Mouse (Mus musculus): Measurements from ENCODE around the gene Nim1k. TPM values are rescaled to one million over a fixed set of nuclear protein-coding genes. Genes with fewer than 3 reads are reported as not detected.
"Not testable (repeated sequence)": the region's sequence is repeated elsewhere in the genome, so short reads cannot be mapped to it uniquely, and the experiment has no call there.

The Nim1k gene
- polyA plus RNA-seq, 1 experiment from 2014 or later = 3.6 TPM

DNA sequence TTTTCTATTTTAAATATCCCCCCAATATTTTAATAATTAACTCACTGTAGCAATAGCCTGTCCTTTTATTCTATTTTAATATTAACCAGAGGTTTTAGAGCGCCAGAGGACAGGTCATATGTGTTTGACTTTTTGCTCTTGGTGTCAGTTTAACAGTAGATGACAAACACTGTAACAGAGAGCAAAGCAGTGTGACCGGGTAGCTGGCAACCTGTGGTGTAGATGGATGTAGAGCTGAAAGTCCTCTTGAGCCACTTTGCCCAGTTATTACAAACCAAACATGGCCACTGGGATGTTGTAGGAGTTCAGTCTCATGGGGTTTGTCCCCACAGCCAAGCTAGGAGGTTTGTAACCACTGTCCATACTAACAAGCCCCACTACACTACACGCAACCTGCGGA lies 57.2 kb downstream of the Nim1k start:
- Histone ChIP-seq H3K4me3 (no peak overlapping the region), H3K4me1 (replicated peaks) (peaks cover 48% of the 10 kb centered on the region), H3K9ac (no peak overlapping the region), H3K27me3 (no peaks in the 10 kb centered on the region), H3K36me3 (peaks cover 48% of the 10 kb centered on the region), H3K4me2 (no peak overlapping the region), H3K27ac (replicated peaks) (no peak overlapping the region), H3K9me3 (no peaks in the 10 kb centered on the region)
- no peak for ATAC-seq (ENCODE audit: low read depth)
- 95% methylated on average over 4 of the region's 4 CpGs for WGBS

- no peak overlapping the region for H3K27ac ChIP-seq (replicated peaks)
- no peak for ATAC-seq (ENCODE audit: low read depth)
- WGBS = 78% methylated on average over 1 of the region's 1 CpGs
- peaks cover 68% of the 10 kb centered on the region for H3K4me1 ChIP-seq (replicated peaks)
- no peaks in the 10 kb centered on the region for H3K27me3 ChIP-seq
- no peak overlapping the region for H3K9ac ChIP-seq
- no peak overlapping the region for H3K4me2 ChIP-seq
- peaks cover 32% of the 10 kb centered on the region for H3K36me3 ChIP-seq
- H3K4me3 ChIP-seq = no peak overlapping the region
- no peaks in the 10 kb centered on the region for H3K9me3 ChIP-seq
These were observed 59.2 kb downstream of the Nim1k start for GRCm38 (mm10) chr13:119696496-119696895.

DNA sequence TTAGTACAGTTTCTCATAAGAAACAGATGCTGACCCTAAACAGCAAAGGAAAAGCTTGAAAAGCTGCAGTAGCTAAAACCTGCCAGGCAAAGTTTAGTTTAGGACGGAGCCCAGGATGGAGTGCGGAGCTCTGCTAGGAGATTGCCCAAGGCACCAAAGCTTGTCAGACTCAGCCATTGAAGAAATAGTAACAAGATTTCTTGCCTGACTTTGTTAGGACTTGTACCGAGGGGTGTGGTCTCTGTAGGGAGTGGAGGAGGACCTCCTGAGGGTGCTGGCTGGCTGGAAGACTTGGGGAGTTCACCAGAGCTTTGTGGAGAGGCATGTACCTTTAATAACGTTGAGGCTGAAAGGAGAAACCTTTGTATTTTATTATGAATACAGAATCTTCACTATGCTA lies 60.0 kb downstream of the Nim1k start:
- H3K4me3 ChIP-seq = no peak overlapping the region
- ATAC-seq (ENCODE audit: low read depth) = no peak
- H3K27me3 ChIP-seq = no peaks in the 10 kb centered on the region
- peaks cover 27% of the 10 kb centered on the region for H3K36me3 ChIP-seq
- no peak overlapping the region for H3K27ac ChIP-seq (replicated peaks)
- WGBS = 64% methylated on average over 4 of the region's 4 CpGs
- peak overlapping the region; percentile 22; the same call in 1 of the 2 replicates for H3K4me2 ChIP-seq
- no peak overlapping the region for H3K9ac ChIP-seq
- no peaks in the 10 kb centered on the region for H3K9me3 ChIP-seq
- peaks cover 73% of the 10 kb centered on the region for H3K4me1 ChIP-seq (replicated peaks)

GRCm38 (mm10) chr13:119691958-119692357 lies 63.7 kb downstream of the Nim1k start:
- H3K36me3 ChIP-seq; H3K27ac ChIP-seq (replicated peaks); ATAC-seq (ENCODE audit: low read depth); H3K27me3 ChIP-seq; H3K9me3 ChIP-seq: not testable (repeated sequence)
- Histone ChIP-seq H3K4me2 (peak overlapping the region; percentile 91), H3K4me3 (peak overlapping the region; percentile 96), H3K4me1 (replicated peaks) (peaks cover 70% of the 10 kb centered on the region), H3K9ac (peak overlapping the region; percentile 98; the same call in 1 of the 2 replicates)
- WGBS = 68% methylated on average over 3 of the region's 3 CpGs

- 1% methylated on average over 7 of the region's 7 CpGs for WGBS
- 0 out of 2 replicates have a peak, but pooled peaks cover 7% of the 10 kb centered on the region for H3K36me3 ChIP-seq
- no peak; the same call in 1 of the 2 replicates for ATAC-seq (ENCODE audit: low read depth)
- H3K4me3 ChIP-seq = peak overlapping the region; percentile 96
- H3K9ac ChIP-seq = peak overlapping the region; percentile 98
- peak overlapping the region; percentile 91 for H3K4me2 ChIP-seq
- H3K4me1 ChIP-seq (replicated peaks) = peaks cover 61% of the 10 kb centered on the region
- peak overlapping the region; percentile 99 for H3K27ac ChIP-seq (replicated peaks)
- H3K27me3 ChIP-seq = no peaks in the 10 kb centered on the region
- H3K9me3 ChIP-seq = no peaks in the 10 kb centered on the region
These were observed 64.6 kb downstream of the Nim1k start for GRCm38 (mm10) chr13:119690876-119691620.

- peak within 1 kb of the TSS; percentile 96 for H3K4me3 ChIP-seq
- peak within 1 kb of the TSS; percentile 98 for H3K9ac ChIP-seq
- peak within 1 kb of the TSS; percentile 91 for H3K4me2 ChIP-seq
- under 1% methylated on average over 58 of the region's 59 CpGs for WGBS
- peak; percentile 99 for ATAC-seq (ENCODE audit: low read depth)
- no peaks in the 10 kb centered on the region for H3K9me3 ChIP-seq
- H3K27ac ChIP-seq (replicated peaks) = peak within 1 kb of the TSS; percentile 99
- 0 out of 2 replicates have a peak, but pooled peaks cover 7% of the 10 kb centered on the region for H3K36me3 ChIP-seq
- H3K4me1 ChIP-seq (replicated peaks) = peaks cover 54% of the 10 kb centered on the region
- no peaks in the 10 kb centered on the region for H3K27me3 ChIP-seq
These were observed 65.5 kb downstream of the Nim1k start, which contains the start of gene Hmgcs1 for GRCm38 (mm10) chr13:119690039-119690728. Gene Hmgcs1, plus strand, starts transcription at chr13:119690379.

DNA sequence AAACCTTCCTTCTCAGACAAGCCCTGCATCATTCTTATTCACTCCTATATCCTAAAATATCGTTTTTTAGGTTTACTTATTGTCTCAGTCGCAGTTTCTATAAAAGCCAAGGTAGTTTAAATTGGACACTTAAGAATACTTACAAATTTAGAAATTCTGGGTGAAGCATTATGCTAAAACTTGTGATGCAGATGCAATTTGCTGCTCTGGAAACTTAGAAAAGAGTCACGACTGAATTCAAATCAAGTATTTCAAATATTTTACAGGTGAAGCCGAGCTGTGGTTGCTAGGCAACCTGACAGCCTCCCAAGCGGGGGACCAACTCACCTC lies 66.0 kb downstream of the Nim1k start:
- peak overlapping the region; percentile 91 for H3K4me2 ChIP-seq
- H3K27me3 ChIP-seq = no peaks in the 10 kb centered on the region
- no peak for ATAC-seq (ENCODE audit: low read depth)
- WGBS = 8% methylated on average over 5 of the region's 5 CpGs
- H3K9ac ChIP-seq = peak overlapping the region; percentile 56; the same call in 1 of the 2 replicates
- H3K27ac ChIP-seq (replicated peaks) = peak overlapping the region; percentile 85
- peaks cover 50% of the 10 kb centered on the region for H3K4me1 ChIP-seq (replicated peaks)
- 0 out of 2 replicates have a peak, but pooled peaks cover 4% of the 10 kb centered on the region for H3K36me3 ChIP-seq
- no peaks in the 10 kb centered on the region for H3K9me3 ChIP-seq
- H3K4me3 ChIP-seq = peak overlapping the region; percentile 96

DNA sequence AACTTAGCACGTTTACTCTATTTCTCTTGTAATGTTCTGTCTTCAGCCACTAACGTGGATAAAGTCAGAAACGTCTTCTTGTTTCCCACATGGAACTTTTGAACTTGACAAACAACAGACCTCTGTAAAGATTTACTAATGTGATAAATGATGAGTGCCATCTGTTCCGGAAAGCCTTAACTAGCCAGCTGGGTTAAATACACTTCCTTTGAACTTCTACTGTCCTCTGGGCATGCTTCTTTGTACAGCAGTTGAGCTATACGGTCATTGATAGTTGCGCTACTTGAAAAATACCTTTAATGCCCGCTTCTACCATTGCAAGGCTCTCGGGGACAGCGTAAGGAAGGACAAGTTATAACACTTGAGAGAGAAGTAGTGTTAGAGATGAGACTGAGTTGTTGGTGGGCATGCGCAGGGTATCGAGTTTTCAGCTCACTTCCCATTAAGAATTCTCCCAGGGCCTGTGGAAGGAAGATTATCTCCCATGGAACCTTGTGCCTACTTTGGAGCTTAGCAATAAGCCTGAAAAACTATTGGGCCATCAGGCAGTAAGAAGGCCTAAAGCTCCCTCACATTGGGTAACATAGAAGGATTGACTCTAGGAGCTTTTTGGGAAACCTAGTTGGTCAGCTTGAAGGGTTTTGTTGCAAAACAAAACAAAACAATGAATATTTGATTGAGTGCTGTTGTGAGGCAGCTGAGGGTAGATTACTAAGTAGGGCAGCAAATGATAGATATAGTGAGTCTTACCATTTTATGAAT lies 71.1 kb downstream of the Nim1k start:
- no peak for ATAC-seq (ENCODE audit: low read depth)
- 69% methylated on average over 11 of the region's 11 CpGs for WGBS

GRCm38 (mm10) chr13:119681161-119681560 lies 74.5 kb downstream of the Nim1k start:
- ATAC-seq (ENCODE audit: low read depth) = no peak
- Histone ChIP-seq H3K4me1 (replicated peaks) (no peaks in the 10 kb centered on the region; the same call in 1 of the 2 replicates), H3K4me3 (no peak overlapping the region), H3K4me2 (no peak overlapping the region), H3K36me3 (no peaks in the 10 kb centered on the region), H3K9ac (no peak overlapping the region), H3K9me3 (no peaks in the 10 kb centered on the region), H3K27me3 (no peaks in the 10 kb centered on the region), H3K27ac (replicated peaks) (no peak overlapping the region)
- 83% methylated on average over 3 of the region's 3 CpGs for WGBS

More for the DNA sequence above, 71.1 kb downstream of the Nim1k start:
- no peak overlapping the region for H3K9ac ChIP-seq
- H3K9me3 ChIP-seq = no peaks in the 10 kb centered on the region
- no peak overlapping the region for H3K4me3 ChIP-seq
- no peak overlapping the region for H3K4me2 ChIP-seq
- H3K27ac ChIP-seq (replicated peaks) = no peak overlapping the region
- peaks cover 13% of the 10 kb centered on the region for H3K4me1 ChIP-seq (replicated peaks)
- H3K27me3 ChIP-seq = no peaks in the 10 kb centered on the region
- H3K36me3 ChIP-seq = no peaks in the 10 kb centered on the region

DNA sequence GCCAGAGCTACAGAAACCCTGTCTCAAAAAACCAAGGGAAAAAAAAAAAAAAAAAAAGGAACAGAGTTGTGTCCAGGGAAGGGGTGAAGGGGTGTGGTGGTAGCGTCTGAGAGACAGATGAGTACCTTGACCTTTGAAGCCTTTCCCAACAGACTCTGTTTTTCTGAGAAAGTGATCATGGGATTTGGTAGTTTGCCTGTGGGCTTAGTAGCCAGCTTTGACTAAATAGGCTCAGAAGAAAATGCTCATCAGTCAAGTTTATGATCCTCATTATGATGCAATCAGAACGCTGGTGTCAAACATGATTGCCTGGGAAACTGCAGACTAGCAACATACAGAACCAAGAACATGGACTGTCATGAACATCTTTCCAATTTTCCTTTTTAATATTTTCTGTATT lies 76.0 kb downstream of the Nim1k start:
- no peak overlapping the region for H3K4me3 ChIP-seq
- WGBS = 60% methylated on average over 2 of the region's 2 CpGs
- H3K9me3 ChIP-seq = no peaks in the 10 kb centered on the region
- no peak for ATAC-seq (ENCODE audit: low read depth)
- no peak overlapping the region for H3K4me2 ChIP-seq
- H3K36me3 ChIP-seq = no peaks in the 10 kb centered on the region
- no peaks in the 10 kb centered on the region for H3K27me3 ChIP-seq
- no peaks in the 10 kb centered on the region; the same call in 1 of the 2 replicates for H3K4me1 ChIP-seq (replicated peaks)
- no peak overlapping the region for H3K27ac ChIP-seq (replicated peaks)
- no peak overlapping the region for H3K9ac ChIP-seq

DNA sequence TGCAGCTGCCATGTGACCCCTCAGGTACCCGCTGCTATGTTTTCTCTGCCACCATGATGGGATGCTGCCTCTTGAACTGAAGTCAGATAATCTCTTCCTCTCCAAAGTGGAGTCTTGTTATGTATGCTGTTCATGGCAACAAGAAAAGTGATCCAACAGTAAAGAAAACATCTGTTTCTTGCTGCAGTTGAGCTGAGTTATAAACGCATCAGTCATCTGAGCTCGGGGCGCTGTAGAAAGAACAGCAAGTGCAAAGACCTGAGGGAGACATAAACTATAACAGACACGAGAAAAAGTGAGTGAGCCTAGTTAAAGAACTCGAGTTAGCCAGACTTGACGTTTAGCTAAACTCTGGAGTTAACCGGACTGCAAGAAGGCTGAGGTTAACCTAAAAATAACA lies 76.9 kb downstream of the Nim1k start:
- Histone ChIP-seq H3K9ac (no peak overlapping the region), H3K27ac (replicated peaks) (no peak overlapping the region), H3K36me3 (no peaks in the 10 kb centered on the region), H3K9me3 (no peaks in the 10 kb centered on the region), H3K27me3 (no peaks in the 10 kb centered on the region), H3K4me3 (no peak overlapping the region), H3K4me2 (no peak overlapping the region), H3K4me1 (replicated peaks) (no peaks in the 10 kb centered on the region)
- no peak for ATAC-seq (ENCODE audit: low read depth)
- WGBS = 76% methylated on average over 8 of the region's 8 CpGs

GRCm38 (mm10) chr13:119661420-119661819 lies 94.3 kb downstream of the Nim1k start:
- not testable (repeated sequence) for H3K4me1 ChIP-seq (replicated peaks); H3K9me3 ChIP-seq; H3K4me3 ChIP-seq; H3K27me3 ChIP-seq; ATAC-seq (ENCODE audit: low read depth); H3K36me3 ChIP-seq; H3K27ac ChIP-seq (replicated peaks); H3K4me2 ChIP-seq; H3K9ac ChIP-seq
- WGBS = 50% methylated on average over 6 of the region's 9 CpGs
